Mouse (Mus musculus) cerebellum, adult 18-20 months (tissue): Measurements from ENCODE around the gene Slc25a25.

ENCODE experiments used
- DNase-seq, 2 experiments: peaks; one replicate each; pipeline ENCODE4 v3.0.0; 2021

Slc25a25 gene

DNA sequence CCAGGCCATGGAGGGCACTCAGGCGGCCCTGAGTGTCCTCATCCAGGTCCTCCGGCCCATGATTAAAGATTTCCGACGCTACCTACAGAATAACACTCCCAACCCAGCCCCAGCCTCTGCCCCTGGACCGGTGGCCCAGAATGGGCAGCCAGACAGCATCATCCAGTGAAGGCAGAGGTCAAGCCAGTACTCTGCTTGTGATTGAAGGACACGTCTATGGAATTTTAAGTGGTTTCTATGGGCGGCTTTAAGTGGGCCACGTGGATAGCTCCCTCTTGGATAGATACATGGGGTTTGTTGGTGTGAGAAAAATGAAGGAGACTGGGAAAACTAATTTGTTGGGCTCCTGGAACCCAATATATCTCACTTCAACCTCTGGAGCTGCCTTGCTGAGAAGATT is 3.9 kb upstream of the Slc25a25 start:
- DNase-seq: no peak

- no peak for DNase-seq
Observed at GRCm38 (mm10) chr2:32454633-32455032, 3.4 kb upstream of the Slc25a25 start.

DNA sequence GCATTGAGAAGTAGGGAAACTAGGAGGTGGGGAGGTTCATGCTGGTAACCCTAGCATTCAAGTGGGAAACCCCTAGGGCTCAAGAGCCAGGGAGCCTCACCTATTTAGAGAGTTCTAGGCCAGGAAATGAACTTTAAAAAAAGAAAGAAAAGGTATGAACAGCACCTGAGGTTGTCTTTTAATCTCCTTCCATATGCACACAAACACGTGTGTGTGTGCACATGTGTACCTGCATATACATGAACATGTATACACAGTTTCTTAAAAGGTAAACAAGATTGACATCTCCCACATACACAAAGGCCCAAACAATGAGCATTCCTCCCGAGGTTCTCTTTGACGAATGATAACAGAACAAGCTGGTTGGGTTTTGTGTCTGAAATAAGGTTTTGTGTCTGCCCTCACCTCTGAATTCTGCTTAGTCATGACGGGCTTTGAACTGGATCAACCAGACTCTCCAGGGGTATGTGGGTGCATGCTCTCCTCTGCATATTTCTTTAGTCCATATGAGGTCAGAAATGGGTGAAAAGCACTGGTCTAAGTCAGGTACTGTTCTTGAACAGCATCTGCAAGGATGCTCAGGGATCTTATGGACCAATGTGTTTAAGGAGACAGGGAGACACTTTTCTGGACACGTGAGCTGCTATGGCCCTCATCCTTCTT is 2.5 kb upstream of the Slc25a25 start:
- no peak for DNase-seq

GRCm38 (mm10) chr2:32452441-32452971 is 1.3 kb upstream of the Slc25a25 start:
- DNase-seq: peak; percentile 34 to 55

DNA sequence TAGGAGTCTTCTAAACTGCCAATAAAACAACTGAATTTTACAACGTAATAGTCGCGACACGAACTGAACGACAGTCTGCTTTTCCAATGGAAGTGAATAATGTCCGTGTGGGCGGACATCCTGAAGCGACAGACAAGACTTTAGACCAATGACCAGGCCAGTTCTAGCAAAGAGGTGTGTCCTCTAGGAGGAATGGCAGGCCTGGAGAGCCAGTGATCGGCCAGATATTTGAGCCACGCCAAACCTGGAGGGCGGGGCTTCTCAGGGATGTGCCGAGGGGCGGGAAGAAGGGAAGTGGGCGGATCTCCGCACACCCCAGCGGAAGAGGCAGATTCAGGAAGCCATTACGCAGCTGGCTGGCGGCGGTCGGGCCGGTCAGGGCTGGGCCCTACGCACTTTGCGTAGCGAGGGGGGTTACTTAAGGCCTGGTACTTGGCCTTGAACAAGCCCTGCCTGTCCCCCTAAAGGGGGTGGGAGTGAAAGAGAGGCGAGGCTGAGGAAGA is 676 bp upstream of the Slc25a25 start:
- DNase-seq: peak; percentile 99

GRCm38 (mm10) chr2:32449761-32450754 is 1.2 kb downstream of the Slc25a25 start, which contains the start of gene Naif1:
Gene Naif1, plus strand, starts transcription at chr2:32450457.
- DNase-seq: no peak

GRCm38 (mm10) chr2:32448480-32448879 is 2.8 kb downstream of the Slc25a25 start:
- DNase-seq: no peak

DNA sequence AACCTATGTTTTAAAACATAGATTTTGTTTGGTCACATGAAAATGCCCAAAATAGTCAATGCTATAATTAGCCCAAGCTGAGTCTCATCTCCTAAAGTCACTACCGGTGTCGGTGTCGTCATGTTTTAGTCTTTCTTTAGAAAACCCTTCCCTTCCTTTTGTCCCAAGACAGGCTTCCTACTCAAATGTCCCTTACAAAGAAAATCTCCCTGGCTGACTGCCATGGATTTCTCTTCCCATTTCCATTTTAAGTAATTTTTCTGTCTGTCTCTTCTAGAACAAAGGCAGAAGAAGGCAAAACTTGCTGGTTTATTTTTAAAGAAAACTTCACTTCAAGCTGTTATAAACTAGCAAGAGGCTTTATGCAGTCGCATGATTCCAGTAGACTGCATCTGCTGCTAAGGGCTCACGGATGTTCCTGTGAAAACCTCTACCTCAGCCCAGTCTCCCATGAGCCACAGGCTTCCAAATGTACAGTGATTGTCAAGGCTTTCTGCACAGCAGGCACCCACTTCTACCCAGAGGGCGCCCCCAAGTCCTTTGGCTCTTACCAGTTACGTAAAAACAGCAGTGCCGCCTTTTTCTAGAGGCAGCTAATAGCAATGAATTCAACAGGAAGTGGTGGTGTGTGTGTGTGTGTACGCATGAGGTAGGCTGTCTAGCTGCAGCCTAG is 3.8 kb downstream of the Slc25a25 start:
- DNase-seq: no peak

DNA sequence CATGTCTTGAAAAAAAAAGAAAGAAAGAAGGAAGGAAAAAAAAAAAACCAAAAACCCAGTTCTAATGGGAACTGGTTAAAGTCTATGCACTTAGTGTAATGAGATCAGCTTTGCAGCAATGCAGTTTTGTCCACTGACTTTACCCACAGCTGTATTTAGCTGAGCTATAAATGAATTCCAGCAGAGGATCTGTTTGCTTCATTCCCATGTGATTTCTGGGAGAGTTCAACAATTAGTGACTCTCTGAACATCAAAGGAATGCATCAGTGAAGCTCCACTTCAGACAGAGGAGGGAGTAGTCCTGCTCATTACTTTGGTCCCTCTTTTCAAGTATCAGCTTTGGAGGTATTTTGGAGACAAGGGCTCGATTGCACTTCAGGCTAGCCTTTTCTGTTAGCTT is 5.7 kb downstream of the Slc25a25 start:
- no peak for DNase-seq

GRCm38 (mm10) chr2:32441550-32441949 is 9.7 kb downstream of the Slc25a25 start:
- DNase-seq: no peak

- DNase-seq: no peak
Observed at GRCm38 (mm10) chr2:32440632-32441031, 10.6 kb downstream of the Slc25a25 start.

GRCm38 (mm10) chr2:32440164-32440563 is 11.1 kb downstream of the Slc25a25 start:
- no peak for DNase-seq

- DNase-seq: no peak
Observed at GRCm38 (mm10) chr2:32439177-32439576, 12.1 kb downstream of the Slc25a25 start.

DNA sequence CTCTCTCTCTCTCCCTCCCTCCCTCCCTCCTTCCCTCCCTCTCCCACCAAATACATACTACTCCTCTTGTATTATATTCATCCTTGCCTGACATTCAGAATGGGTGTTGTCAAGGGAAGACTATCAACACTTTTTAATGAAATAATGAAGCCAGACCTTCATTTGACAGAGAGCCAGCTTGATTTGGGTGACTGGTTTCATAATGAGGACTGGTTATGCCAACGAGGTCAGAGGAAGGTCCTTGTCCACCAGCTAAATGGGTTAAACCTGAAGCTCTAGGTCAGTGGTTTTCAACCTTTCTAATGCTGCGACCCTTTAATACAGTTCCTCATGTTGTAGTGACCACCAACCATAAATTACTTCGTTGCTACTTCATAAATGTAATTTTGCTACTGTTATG is 12.5 kb downstream of the Slc25a25 start:
- no peak for DNase-seq

- no peak for DNase-seq
Observed at GRCm38 (mm10) chr2:32437612-32438166, 13.6 kb downstream of the Slc25a25 start.

GRCm38 (mm10) chr2:32436686-32437372 is 14.4 kb downstream of the Slc25a25 start:
- DNase-seq: no peak

DNA sequence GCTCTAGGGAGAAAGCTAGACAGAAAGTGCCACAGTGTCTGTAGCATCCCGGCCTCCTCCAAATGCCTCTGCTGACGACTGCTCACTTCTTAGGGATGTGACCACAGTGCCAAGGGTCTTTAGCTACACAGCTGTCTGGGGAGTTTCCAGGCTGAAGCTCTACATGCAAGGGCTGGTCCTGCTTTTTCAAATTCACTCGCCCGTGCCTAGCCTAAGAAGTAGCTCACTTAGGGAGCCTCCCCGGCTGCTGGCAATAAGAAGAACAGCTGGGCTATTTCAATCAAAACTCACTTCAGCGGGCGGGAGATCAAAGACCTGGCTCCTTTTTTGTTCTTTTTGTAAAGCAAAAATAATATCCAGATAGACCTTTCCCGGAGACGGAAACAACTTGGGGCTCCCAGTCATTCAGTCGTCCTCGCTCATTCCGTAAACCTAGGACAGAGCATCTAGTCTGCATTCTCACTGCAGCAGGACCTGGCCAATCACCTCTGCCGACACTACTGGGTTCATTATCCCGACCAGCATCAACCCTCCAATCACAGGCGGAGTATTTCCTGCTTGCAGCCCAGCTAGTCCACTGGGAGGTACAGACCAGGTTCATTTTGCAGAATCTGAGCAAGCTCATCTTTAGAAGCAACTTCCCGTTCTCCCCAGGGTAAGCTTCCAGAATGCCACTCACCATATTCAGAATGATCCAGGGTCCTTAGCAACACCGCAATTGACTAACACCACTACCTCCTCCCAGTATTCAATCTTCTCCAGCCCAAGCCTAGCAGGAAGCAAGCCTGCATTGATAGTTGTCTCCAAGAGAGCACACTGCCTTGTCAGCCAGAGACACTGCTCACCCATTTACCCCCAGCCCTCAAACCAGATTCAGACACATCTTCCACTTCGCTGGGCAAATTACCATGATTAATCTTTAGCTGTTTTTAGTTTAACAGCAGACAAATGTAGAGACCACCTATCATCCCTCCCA is 20.3 kb downstream of the Slc25a25 start:
- peak; percentile 90 to 97 for DNase-seq

DNA sequence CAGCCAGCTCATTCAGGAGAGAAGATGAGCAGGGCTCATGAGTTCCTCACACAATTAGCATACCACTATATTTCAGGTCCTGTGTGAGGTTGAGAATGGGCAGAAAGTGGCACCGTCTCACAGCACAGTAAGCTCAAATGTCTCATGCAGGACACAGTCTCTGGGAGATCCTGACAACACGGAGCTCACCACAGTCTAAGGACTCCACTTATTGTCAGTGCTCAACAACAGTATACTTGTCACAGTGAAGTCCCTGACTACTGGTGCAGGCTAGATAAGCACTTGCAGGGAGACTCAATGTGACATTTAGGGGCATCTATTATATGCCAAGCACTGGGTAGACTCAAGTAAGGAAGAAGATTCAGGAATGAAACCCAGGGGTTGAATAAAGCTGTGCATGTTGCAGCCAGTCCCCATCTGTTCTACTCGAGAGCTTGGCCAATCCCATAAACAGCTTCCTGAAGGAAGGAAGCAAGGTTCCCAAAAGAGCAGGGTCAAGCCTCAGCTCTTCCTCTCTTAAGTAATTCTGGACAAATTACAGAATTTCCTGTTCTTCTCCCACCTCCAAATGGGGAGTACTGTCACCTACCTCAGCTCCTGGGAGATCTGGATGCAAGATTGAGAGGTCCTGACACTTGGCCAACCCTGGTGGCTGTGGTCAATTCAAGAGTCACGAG is 21.9 kb downstream of the Slc25a25 start:
- no peak for DNase-seq

DNA sequence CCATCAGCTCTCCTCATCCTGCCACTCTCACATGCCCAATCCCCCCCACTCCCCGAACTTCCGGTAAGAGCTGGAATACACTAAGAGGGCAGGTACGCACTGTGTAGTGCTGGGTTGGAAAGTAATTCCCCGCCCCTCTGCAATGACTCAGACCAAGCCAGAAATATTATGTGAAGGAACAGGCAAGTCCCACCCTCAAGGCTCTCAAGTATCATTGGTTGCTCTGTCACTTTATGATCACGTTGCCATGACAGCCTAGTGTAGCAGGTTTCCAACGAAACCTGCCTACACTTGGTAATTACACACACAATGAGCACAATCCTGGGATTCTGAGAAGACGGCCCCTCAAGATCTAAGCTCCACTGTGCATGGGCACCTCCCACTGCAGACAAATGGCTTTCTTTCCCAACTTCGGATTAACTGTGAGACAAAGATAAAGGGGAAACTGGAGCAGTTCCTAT is 23.0 kb downstream of the Slc25a25 start:
- DNase-seq: peak in 1 of 2 experiments; percentile 43

DNA sequence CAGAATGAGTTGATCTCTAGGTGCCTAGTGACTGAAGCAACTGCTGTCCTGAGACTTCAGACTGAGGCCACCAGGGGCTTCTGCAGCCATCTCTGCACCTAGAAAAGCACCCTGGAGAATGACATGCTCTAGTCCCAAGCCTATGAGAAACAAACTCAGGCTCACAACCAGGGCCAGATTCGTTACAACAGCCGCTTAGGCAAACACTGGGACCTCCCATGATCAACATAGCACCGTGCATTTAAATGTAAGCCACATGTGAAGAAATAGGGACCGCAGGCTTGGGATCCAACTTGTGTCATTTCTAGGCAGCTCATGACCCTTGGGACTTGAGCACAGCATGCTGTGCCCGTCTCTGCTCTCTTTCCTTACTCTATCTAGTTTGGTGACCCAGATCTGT is 23.5 kb downstream of the Slc25a25 start:
- DNase-seq: no peak
